Mouse (Mus musculus): ENCODE data around the gene U2surp. TPM values are rescaled to one million over a fixed set of nuclear protein-coding genes. Genes with fewer than 3 reads are reported as not detected.
"Not testable (repeated sequence)": the region's sequence is repeated elsewhere in the genome, so short reads cannot be mapped to it uniquely, and the experiment has no call there.

U2surp gene
- polyA plus RNA-seq, 1 experiment = 5.5 TPM

- no peaks in the 10 kb centered on the region for H3K36me3 ChIP-seq (ENCODE audit: control insufficient read depth, insufficient read depth)
- no peak overlapping the region for H3K4me3 ChIP-seq
- no peaks in the 10 kb centered on the region for H3K79me2 ChIP-seq (ENCODE audit: control insufficient read depth, insufficient read depth)
- TF ChIP-seq REST (IDR thresholded peaks at IDR 0.05; ENCODE audit: insufficient read depth, insufficient read length) (no peak), MYOD1 (IDR thresholded peaks at IDR 0.05; ENCODE audit: control insufficient read depth in 1 of 3, insufficient read length in 2 of 3, low read depth in 2 of 3) (no peak)
- no peak overlapping the region for H3ac ChIP-seq (ENCODE audit: control insufficient read depth, insufficient read length)
- no peaks in the 10 kb centered on the region for H3K27me3 ChIP-seq (ENCODE audit: control insufficient read depth, insufficient read depth, insufficient read length)
- H3K4me2 ChIP-seq (ENCODE audit: low read depth) = no peak overlapping the region
These were observed 10.8 kb upstream of the U2surp start for GRCm38 (mm10) chr9:95522561-95522960.

GRCm38 (mm10) chr9:95521566-95521965 is 9.8 kb upstream of the U2surp start:
- TF ChIP-seq POLR2A (IDR thresholded peaks at IDR 0.05; ENCODE audit: insufficient read length, low read depth) = no peak
- TF ChIP-seq TCF12 (IDR thresholded peaks at IDR 0.05; ENCODE audit: insufficient read depth, poor library complexity, severe bottlenecking) = no peak
- TF ChIP-seq MYOD1 (IDR thresholded peaks at IDR 0.05; ENCODE audit: control insufficient read depth in 1 of 3, insufficient read length in 2 of 3, low read depth in 2 of 3) = no peak
- TF ChIP-seq USF1 (IDR thresholded peaks at IDR 0.05; ENCODE audit: low read depth) = no peak
- no peak for TF ChIP-seq MAX (IDR thresholded peaks at IDR 0.05; ENCODE audit: low read depth)
- no peak for TF ChIP-seq POLR2AphosphoS2 (IDR thresholded peaks at IDR 0.05; ENCODE audit: insufficient read length, low read depth)
- no peak for TF ChIP-seq MYOG (IDR thresholded peaks at IDR 0.05; ENCODE audit: control insufficient read depth in 1 of 3, insufficient read depth in 1 of 3, insufficient read length in 2 of 3, low read depth in 2 of 3)
- TF ChIP-seq TCF3 (IDR thresholded peaks at IDR 0.05; ENCODE audit: insufficient read length, low read depth) = no peak
- TF ChIP-seq REST (IDR thresholded peaks at IDR 0.05; ENCODE audit: insufficient read depth, insufficient read length) = no peak
- TF ChIP-seq E2F4 (IDR thresholded peaks at IDR 0.05; ENCODE audit: insufficient read depth) = no peak
- no peak for TF ChIP-seq SRF (IDR thresholded peaks at IDR 0.05; ENCODE audit: control insufficient read depth, insufficient read length, low read depth)
- TF ChIP-seq CEBPB (IDR thresholded peaks at IDR 0.05; ENCODE audit: insufficient read depth, poor library complexity, severe bottlenecking) = no peak
- H3K79me2 ChIP-seq (ENCODE audit: control insufficient read depth, insufficient read depth) = no peaks in the 10 kb centered on the region
- H3ac ChIP-seq (ENCODE audit: control insufficient read depth, insufficient read length) = no peak overlapping the region
- H3K4me2 ChIP-seq (ENCODE audit: low read depth) = no peak overlapping the region
- no peaks in the 10 kb centered on the region for H3K27me3 ChIP-seq (ENCODE audit: control insufficient read depth, insufficient read depth, insufficient read length)
- H3K4me3 ChIP-seq = no peak overlapping the region
- no peaks in the 10 kb centered on the region for H3K36me3 ChIP-seq (ENCODE audit: control insufficient read depth, insufficient read depth)

- H3ac ChIP-seq (ENCODE audit: control insufficient read depth, insufficient read length) = no peak overlapping the region
- TF ChIP-seq POLR2A (IDR thresholded peaks at IDR 0.05; ENCODE audit: insufficient read length, low read depth) (no peak), REST (IDR thresholded peaks at IDR 0.05; ENCODE audit: insufficient read depth, insufficient read length) (no peak), SRF (IDR thresholded peaks at IDR 0.05; ENCODE audit: control insufficient read depth, insufficient read length, low read depth) (no peak), POLR2AphosphoS2 (IDR thresholded peaks at IDR 0.05; ENCODE audit: insufficient read length, low read depth) (no peak), E2F4 (IDR thresholded peaks at IDR 0.05; ENCODE audit: insufficient read depth) (no peak), CEBPB (IDR thresholded peaks at IDR 0.05; ENCODE audit: insufficient read depth, poor library complexity, severe bottlenecking) (no peak), MYOG (IDR thresholded peaks at IDR 0.05; ENCODE audit: control insufficient read depth in 1 of 3, insufficient read depth in 1 of 3, insufficient read length in 2 of 3, low read depth in 2 of 3) (no peak), TCF3 (IDR thresholded peaks at IDR 0.05; ENCODE audit: insufficient read length, low read depth) (no peak), USF1 (IDR thresholded peaks at IDR 0.05; ENCODE audit: low read depth) (no peak), MAX (IDR thresholded peaks at IDR 0.05; ENCODE audit: low read depth) (no peak), MYOD1 (IDR thresholded peaks at IDR 0.05; ENCODE audit: control insufficient read depth in 1 of 3, insufficient read length in 2 of 3, low read depth in 2 of 3) (no peak), TCF12 (IDR thresholded peaks at IDR 0.05; ENCODE audit: insufficient read depth, poor library complexity, severe bottlenecking) (no peak)
- no peaks in the 10 kb centered on the region for H3K36me3 ChIP-seq (ENCODE audit: control insufficient read depth, insufficient read depth)
- H3K79me2 ChIP-seq (ENCODE audit: control insufficient read depth, insufficient read depth) = no peaks in the 10 kb centered on the region
- no peak overlapping the region for H3K4me3 ChIP-seq
- H3K4me2 ChIP-seq (ENCODE audit: low read depth) = no peak overlapping the region
- no peaks in the 10 kb centered on the region for H3K27me3 ChIP-seq (ENCODE audit: control insufficient read depth, insufficient read depth, insufficient read length)
These were observed 9.2 kb upstream of the U2surp start for GRCm38 (mm10) chr9:95521031-95521430.

- H3K79me2 ChIP-seq (ENCODE audit: control insufficient read depth, insufficient read depth) = no peaks in the 10 kb centered on the region
- H3K27me3 ChIP-seq (ENCODE audit: control insufficient read depth, insufficient read depth, insufficient read length) = no peaks in the 10 kb centered on the region
- no peak overlapping the region for H3K4me2 ChIP-seq (ENCODE audit: low read depth)
- H3K36me3 ChIP-seq (ENCODE audit: control insufficient read depth, insufficient read depth) = no peaks in the 10 kb centered on the region
- H3K4me3 ChIP-seq = no peak overlapping the region
- TF ChIP-seq POLR2A (IDR thresholded peaks at IDR 0.05; ENCODE audit: insufficient read length, low read depth) (no peak), POLR2AphosphoS2 (IDR thresholded peaks at IDR 0.05; ENCODE audit: insufficient read length, low read depth) (no peak), CEBPB (IDR thresholded peaks at IDR 0.05; ENCODE audit: insufficient read depth, poor library complexity, severe bottlenecking) (no peak), E2F4 (IDR thresholded peaks at IDR 0.05; ENCODE audit: insufficient read depth) (no peak), MYOG (IDR thresholded peaks at IDR 0.05; ENCODE audit: control insufficient read depth in 1 of 3, insufficient read depth in 1 of 3, insufficient read length in 2 of 3, low read depth in 2 of 3) (no peak), SRF (IDR thresholded peaks at IDR 0.05; ENCODE audit: control insufficient read depth, insufficient read length, low read depth) (no peak), USF1 (IDR thresholded peaks at IDR 0.05; ENCODE audit: low read depth) (no peak), TCF12 (IDR thresholded peaks at IDR 0.05; ENCODE audit: insufficient read depth, poor library complexity, severe bottlenecking) (no peak), MAX (IDR thresholded peaks at IDR 0.05; ENCODE audit: low read depth) (no peak), TCF3 (IDR thresholded peaks at IDR 0.05; ENCODE audit: insufficient read length, low read depth) (no peak), REST (IDR thresholded peaks at IDR 0.05; ENCODE audit: insufficient read depth, insufficient read length) (no peak), MYOD1 (IDR thresholded peaks at IDR 0.05; ENCODE audit: control insufficient read depth in 1 of 3, insufficient read length in 2 of 3, low read depth in 2 of 3) (no peak)
- no peak overlapping the region for H3ac ChIP-seq (ENCODE audit: control insufficient read depth, insufficient read length)
These were observed 8.8 kb upstream of the U2surp start for GRCm38 (mm10) chr9:95520563-95520962.

GRCm38 (mm10) chr9:95514361-95514760 is 2.6 kb upstream of the U2surp start:
- H3K4me3 ChIP-seq; H3K36me3 ChIP-seq (ENCODE audit: control insufficient read depth, insufficient read depth); H3K4me2 ChIP-seq (ENCODE audit: low read depth); H3K27me3 ChIP-seq (ENCODE audit: control insufficient read depth, insufficient read depth, insufficient read length); H3ac ChIP-seq (ENCODE audit: control insufficient read depth, insufficient read length): not testable (repeated sequence)
- H3K79me2 ChIP-seq (ENCODE audit: control insufficient read depth, insufficient read depth) = peaks cover 29% of the 10 kb centered on the region

Measured in myocyte (in vitro differentiated cells).